Mouse (Mus musculus): ENCODE results near the gene Nsun5.

DNA sequence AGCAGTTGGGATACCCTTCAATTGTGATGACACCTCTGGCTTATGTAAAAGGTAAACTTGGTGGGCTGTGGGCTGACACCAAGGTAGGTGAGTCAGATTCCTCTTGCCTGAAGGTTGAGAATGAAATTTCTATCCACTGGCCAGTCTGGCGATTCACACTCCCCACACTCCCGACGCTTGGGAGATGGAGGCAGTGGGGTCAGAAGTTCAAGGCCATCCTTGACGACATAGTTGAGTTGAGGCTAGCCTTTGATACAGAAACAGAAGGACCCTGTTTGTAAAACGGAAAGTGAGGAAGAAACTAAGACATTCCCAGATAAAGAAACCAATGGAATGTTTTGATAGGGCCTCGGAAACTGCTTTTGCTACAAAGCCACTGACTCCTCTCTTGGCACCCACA, 29.6 kb downstream of the Nsun5 start:
- TF ChIP-seq CTCF (IDR thresholded peaks at IDR 0.05; ENCODE audit: extremely low read depth, insufficient read depth, low read length), result no peak
- no peak for TF ChIP-seq POLR2A (IDR thresholded peaks at IDR 0.05; ENCODE audit: extremely low read depth, insufficient read depth, low read length)
